Mouse (Mus musculus): ENCODE measurements around the gene Kcna5.

Gene Kcna5

GRCm38 (mm10) chr6:126497173-126497839, 37.9 kb downstream of the Kcna5 start:
- in situ Hi-C loops (cut with MboI; ENCODE audit: low pct_unique_long_range_greater_than_20kb in 1 of 2, low sequenced_read_pairs in 2 of 2, unreplicated experiment in 1 of 2) = no loop called here

GRCm38 (mm10) chr6:126487136-126487535, 48.1 kb downstream of the Kcna5 start:
- in situ Hi-C loops (cut with MboI; ENCODE audit: low pct_unique_long_range_greater_than_20kb in 1 of 2, low sequenced_read_pairs in 2 of 2, unreplicated experiment in 1 of 2) = no loop called here

GRCm38 (mm10) chr6:126484887-126485286, 50.3 kb downstream of the Kcna5 start:
- in situ Hi-C loops (cut with MboI; ENCODE audit: low pct_unique_long_range_greater_than_20kb in 1 of 2, low sequenced_read_pairs in 2 of 2, unreplicated experiment in 1 of 2) = no loop called here

- in situ Hi-C loops (cut with MboI; ENCODE audit: low pct_unique_long_range_greater_than_20kb in 1 of 2, low sequenced_read_pairs in 2 of 2, unreplicated experiment in 1 of 2) = no loop called here
Measured at GRCm38 (mm10) chr6:126483264-126483867, 51.8 kb downstream of the Kcna5 start.

All from mouse embryonic stem cell (cell line).